Mouse (Mus musculus): ENCODE data around the gene Slc4a4.
"Not testable (repeated sequence)": the region's sequence is repeated elsewhere in the genome, so short reads cannot be mapped to it uniquely, and the experiment has no call there.

DNA sequence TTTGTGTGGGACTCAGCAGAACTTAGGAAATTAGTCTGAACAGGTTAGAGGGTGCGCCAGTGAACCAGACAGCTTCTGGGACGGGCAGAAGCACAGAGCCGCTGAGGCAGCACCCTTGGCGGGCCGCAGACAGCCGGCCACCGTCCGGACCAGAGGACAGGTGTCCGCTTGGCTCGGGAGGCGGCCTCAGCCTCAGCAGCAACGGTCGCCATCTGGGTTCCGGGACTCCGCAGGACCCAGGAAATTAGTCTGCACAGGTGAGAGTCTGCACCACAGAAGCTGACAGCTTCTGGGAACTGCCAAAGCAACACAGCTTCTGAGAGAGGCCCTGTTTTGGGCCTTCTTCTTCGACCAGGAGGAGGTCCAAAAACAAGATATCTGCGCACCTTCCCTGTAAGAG, 225.4 kb downstream of the Slc4a4 start:
- TF ChIP-seq POLR2A (IDR thresholded peaks at IDR 0.05; ENCODE audit: insufficient read depth, low read length); CTCF (IDR thresholded peaks at IDR 0.05; ENCODE audit: low read depth, low read length); EP300 (IDR thresholded peaks at IDR 0.05; ENCODE audit: insufficient read depth, low read depth, low read length): not testable (repeated sequence)
